Mouse (Mus musculus) cerebellum, adult 2 months (tissue): Measurements from ENCODE around the gene Vipr2. TPM values are rescaled to one million over a fixed set of nuclear protein-coding genes. Genes with fewer than 3 reads are reported as not detected.

Source experiments
- DNase-seq, 2 experiments: peaks; one replicate each; pipeline ENCODE4 v3.0.0; 2021
- H3K27ac ChIP-seq: fragments of 200-500 bp; 2 replicates; pipeline ENCODE4 v1.5.1; 2012; ENCODE audit warnings: low read length, control low read depth, inconsistent platforms; ENCODE audit not compliant: insufficient read depth
- H3K27me3 ChIP-seq: fragments of 200-500 bp; 2 replicates; pipeline ENCODE4 v1.6.1; 2012; ENCODE audit warnings: inconsistent platforms, mild to moderate bottlenecking, low read length, moderate library complexity; ENCODE audit not compliant: control insufficient read depth, insufficient read depth
- H3K4me1 ChIP-seq: fragments of 200-500 bp; 2 replicates; pipeline ENCODE4 v1.6.1; 2011; ENCODE audit warnings: low read length; ENCODE audit not compliant: control insufficient read depth, insufficient read depth
- H3K4me3 ChIP-seq: fragments of 200-500 bp; replicated peaks from 2 replicates; pipeline ENCODE3; 2011; ENCODE audit warnings: mild to moderate bottlenecking, low read depth, low read length, control low read depth; ENCODE audit not compliant: insufficient read depth
- CTCF ChIP-seq: fragments of 200-500 bp; IDR thresholded peaks from 2 replicates; pipeline ENCODE4 v1.5.1; 2011; ENCODE audit warnings: low read depth, mild to moderate bottlenecking, control low read depth, low read length, moderate library complexity, borderline replicate concordance; ENCODE audit not compliant: insufficient read depth
- POLR2A ChIP-seq: fragments of 200-500 bp; IDR thresholded peaks from 2 replicates; pipeline ENCODE4 v1.6.1; 2011; ENCODE audit warnings: low read length, control low read depth, borderline replicate concordance; ENCODE audit not compliant: insufficient read depth
- WGBS: fragments of 180-500 bp; shearing (Covaris S2); methylation state at CpG from one replicate; pipeline ENCODE4 v1.1.7; 2018; 5-methylcytosine and 5-hydroxymethylcytosine counted together
- polyA plus RNA-seq: library from polyadenylated mRNA; depleted of rRNA; stranded (reverse); fragments of >200 nt; gene quantifications from 2 replicates; pipeline ENCODE4 v1.2.3, GENCODE M21; 2012

Vipr2 gene
- polyA plus RNA-seq, 1 experiment, result 7.8 TPM

DNA sequence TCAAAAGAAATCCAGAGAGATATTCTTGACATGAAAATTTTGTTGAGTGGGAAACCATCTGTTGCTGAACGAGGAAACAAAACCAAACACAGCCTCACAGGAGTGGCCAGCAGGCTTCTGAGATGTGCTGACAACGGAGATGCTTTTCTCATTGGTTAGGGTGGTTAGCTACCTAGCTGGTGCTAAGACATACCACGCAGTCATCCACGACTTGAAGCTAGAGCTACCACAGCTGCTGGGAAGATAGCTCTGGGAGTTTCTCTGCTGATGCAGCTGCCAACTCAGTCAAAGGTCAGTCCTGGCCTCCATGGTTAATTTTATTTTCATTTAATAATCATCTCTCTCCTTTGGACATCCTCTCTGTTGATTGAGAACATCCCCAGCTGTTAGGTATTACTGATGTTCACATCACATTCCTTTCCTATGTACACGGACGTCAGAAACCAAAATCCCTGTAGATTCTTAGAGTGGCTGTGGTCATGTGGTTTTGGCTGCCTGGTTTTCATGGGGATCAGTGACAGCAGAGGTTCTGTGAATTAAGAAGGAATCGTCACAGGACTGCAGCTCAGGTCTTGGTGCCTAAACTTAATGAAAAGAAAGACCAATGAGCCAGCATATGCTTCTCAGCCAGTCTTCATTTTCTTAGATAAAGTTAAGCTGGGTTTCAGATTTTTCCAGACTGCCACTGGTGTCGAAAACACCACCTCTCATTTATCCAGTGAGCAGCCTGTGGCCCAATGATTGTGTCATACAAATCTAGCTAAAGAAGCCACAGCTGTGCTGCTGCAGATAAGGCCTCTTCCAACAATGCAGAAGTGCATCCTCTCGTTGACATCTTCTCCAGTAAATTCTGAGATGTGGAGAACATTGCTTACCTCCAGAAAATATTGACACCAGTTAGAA is 32.2 kb downstream of the Vipr2 start:
- no peak for DNase-seq
- Histone ChIP-seq H3K4me3 (no peak overlapping the region), H3K4me1 (no peaks in the 10 kb centered on the region), H3K27ac (no peak overlapping the region), H3K27me3 (no peaks in the 10 kb centered on the region)
- 76% methylated on average over 9 of the region's 9 CpGs for WGBS
- TF ChIP-seq POLR2A (no peak), CTCF (no peak)

DNA sequence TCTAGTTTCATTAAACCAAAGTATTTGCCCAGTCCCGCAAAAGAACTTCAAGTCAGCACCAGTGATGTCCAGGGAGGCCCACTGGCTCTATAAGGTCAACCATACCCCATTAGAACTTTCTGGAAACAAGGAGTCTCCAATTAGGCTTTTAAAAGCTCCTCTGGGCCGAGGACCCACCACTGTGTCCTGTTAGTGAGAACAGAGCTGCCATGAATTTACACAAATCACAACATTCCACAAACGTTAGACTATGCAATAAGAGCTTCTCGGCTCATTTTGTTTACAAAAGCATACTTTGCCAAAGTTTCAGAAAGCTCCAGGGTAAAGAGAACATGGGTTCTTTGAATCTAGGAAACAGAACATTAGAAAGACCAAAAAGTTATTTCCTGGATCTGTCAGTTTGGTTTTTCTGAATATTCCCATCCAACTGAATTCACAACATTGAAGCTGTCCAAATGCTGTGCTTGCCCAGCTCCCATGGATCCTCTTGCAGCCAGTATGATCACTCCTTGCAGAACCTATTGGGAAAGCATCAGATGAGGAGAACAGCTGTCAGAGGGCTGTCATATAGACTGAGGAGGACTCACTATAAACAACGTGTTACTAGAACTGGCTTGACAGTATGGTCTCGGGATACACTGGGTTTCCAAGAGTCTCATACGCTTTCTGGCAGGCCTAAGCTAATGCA is 33.6 kb downstream of the Vipr2 start:
- Histone ChIP-seq H3K27ac (no peak overlapping the region), H3K4me1 (no peaks in the 10 kb centered on the region), H3K27me3 (no peaks in the 10 kb centered on the region), H3K4me3 (no peak overlapping the region)
- no peak for DNase-seq
- 81% methylated on average over 7 of the region's 7 CpGs for WGBS
- TF ChIP-seq CTCF (no peak), POLR2A (no peak)

DNA sequence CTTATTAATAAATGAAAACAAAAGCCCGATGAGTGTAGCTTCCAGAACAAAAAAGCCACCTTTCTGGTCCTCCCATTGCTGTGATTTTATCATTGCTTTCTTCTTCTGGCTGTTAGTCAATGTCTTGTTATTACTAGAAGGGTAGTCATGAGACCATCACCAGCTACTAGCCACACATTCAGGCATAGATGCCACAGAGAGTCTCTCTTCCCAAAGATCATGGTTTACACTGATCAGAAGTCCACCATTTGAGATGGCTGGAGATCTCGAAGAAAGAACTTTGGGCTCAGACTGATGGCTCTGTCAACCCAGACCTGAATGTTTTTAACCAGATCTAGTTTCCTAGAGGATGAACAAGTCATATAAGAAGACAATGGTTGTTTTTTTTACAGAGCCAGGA is 38.3 kb downstream of the Vipr2 start:
- DNase-seq, result no peak
- Histone ChIP-seq H3K27ac (no peak overlapping the region), H3K4me1 (no peaks in the 10 kb centered on the region), H3K27me3 (no peaks in the 10 kb centered on the region), H3K4me3 (no peak overlapping the region)
- TF ChIP-seq POLR2A (no peak), CTCF (no peak)
- WGBS, result 93% methylated on average over 2 of the region's 2 CpGs

DNA sequence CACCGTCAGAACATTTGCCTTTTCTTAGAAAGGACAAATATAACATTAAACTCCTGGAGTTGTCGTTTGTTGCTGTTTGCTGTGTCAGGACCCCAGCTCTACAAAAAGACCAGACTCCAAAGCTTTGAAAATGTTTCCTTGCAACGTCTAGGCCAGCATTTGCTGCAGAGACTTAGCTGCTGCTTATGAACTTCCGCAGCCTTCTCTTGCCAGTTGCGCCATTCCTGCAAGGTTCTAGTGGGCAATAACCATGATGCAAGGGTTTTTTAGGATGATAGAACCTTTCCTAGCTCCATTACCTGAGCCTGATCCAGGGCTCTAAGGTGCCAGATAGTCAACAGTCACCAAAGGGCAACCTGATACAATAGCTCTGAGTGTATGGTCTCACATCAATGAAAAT is 38.9 kb downstream of the Vipr2 start:
- no peaks in the 10 kb centered on the region for H3K4me1 ChIP-seq
- TF ChIP-seq POLR2A (no peak), CTCF (no peak)
- no peak for DNase-seq
- 88% methylated on average over 5 of the region's 5 CpGs for WGBS
- H3K27me3 ChIP-seq, result no peaks in the 10 kb centered on the region
- H3K4me3 ChIP-seq, result no peak overlapping the region
- no peak overlapping the region for H3K27ac ChIP-seq

DNA sequence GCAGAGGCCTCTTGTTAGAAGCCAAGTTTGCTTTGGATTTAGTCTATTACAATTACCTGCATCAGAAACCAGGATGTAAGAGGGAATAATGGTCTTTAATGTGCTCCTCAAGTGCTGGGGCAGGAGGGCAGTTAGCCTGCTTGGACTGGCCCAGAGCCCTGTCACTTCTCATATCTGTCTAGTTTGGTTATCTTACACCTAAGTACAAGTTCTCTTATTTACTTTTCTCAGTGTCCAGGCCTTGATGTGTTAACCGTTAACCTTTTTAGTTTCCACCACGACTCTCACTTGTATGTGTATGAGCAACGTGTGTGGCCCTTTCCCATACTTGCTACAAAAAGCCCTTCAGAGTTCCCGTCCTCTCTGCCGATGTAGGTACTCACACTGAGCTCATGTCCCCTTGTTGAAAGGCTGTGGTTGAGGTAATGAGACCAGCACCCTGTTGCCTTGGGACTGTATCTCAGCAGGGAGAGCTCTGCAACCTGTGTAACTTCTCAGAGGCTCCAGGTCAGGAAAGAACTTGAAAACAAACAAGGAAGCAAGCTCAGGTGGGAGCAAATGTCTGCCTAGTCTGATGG is 39.9 kb downstream of the Vipr2 start:
- Histone ChIP-seq H3K27me3 (no peaks in the 10 kb centered on the region), H3K27ac (no peak overlapping the region), H3K4me3 (no peak overlapping the region), H3K4me1 (no peaks in the 10 kb centered on the region)
- 87% methylated on average over 5 of the region's 5 CpGs for WGBS
- DNase-seq, result no peak
- TF ChIP-seq CTCF (no peak), POLR2A (no peak)

DNA sequence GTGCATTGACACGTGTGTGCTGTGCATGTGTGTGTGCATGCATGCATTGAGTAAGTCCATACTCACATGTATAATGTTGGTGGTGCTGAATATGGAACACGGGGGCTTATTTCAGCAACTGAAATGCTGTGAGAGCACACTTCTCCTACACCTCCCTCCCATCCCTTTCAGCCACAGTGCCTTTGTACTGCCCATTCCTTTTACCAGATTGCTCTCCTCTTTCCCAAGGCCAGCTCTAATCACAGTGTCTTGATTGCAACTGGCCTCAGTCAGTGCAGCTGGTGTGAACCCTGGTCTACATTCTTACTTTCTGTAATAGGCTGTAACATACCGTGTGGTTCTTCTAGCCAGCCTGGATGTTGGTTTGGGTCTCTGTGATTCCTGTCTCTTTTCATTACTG is 41.5 kb downstream of the Vipr2 start:
- Histone ChIP-seq H3K27me3 (no peaks in the 10 kb centered on the region), H3K4me1 (no peaks in the 10 kb centered on the region), H3K4me3 (no peak overlapping the region), H3K27ac (no peak overlapping the region)
- no peak for DNase-seq
- 89% methylated on average over 3 of the region's 3 CpGs for WGBS
- TF ChIP-seq POLR2A, result no peak
- TF ChIP-seq CTCF, result no peak

DNA sequence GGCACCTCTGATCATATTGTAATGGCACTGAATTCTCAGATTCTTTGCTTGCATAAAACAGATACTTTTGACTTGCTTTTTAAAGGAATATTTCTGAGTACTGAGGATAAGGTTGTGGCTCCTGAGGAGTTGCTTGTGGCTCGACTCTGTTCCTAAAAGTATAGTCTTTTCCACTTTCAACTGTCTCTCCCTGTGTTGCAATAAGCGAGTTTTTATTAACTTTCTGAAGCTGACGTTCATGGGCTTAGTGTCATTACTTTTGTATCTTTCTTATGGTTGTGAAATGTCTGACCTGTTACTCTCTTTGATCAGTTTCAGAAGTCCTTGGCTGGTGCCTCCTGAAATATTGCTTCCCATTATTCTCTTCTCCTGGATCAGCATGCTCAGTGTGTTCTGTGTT is 46.3 kb downstream of the Vipr2 start:
- Histone ChIP-seq H3K27ac (no peak overlapping the region), H3K4me3 (no peak overlapping the region), H3K27me3 (no peaks in the 10 kb centered on the region), H3K4me1 (no peaks in the 10 kb centered on the region)
- DNase-seq, result no peak
- TF ChIP-seq CTCF (no peak), POLR2A (no peak)
- 85% methylated on average over 3 of the region's 3 CpGs for WGBS
